Mouse (Mus musculus) cerebellum, adult 2 months (tissue): ENCODE data around the gene Gm49395.

ENCODE experiments used
- CTCF ChIP-seq: fragments of 200-500 bp; IDR thresholded peaks from 2 replicates; pipeline ENCODE4 v1.5.1; 2011; ENCODE audit warnings: low read depth, mild to moderate bottlenecking, control low read depth, low read length, moderate library complexity, borderline replicate concordance; ENCODE audit not compliant: insufficient read depth
- POLR2A ChIP-seq: fragments of 200-500 bp; IDR thresholded peaks from 2 replicates; pipeline ENCODE4 v1.6.1; 2011; ENCODE audit warnings: low read length, control low read depth, borderline replicate concordance; ENCODE audit not compliant: insufficient read depth

DNA sequence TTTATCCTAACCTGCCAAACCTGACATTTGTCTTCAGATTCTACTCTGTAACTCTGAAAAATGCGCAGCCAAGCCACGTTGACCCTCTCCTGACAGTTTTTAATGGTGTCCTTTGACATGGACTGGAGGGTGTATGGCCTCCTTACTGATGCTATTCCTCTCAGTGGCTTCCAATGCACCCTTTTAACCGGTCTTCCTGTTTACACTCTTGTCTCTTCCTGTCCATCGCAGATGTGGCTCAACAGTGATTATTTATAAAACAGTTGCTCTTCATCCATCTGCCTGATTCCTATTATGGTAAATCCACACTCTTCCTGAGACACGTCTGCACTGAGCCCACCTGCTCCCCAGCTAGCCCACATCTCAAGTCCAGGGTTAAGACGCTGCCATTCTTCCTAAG is 15.7 kb downstream of the Gm49395 start:
- TF ChIP-seq CTCF (no peak), POLR2A (no peak)
